Mouse (Mus musculus): ENCODE results near the gene Bcr. TPM values are rescaled to one million over a fixed set of nuclear protein-coding genes. Genes with fewer than 3 reads are reported as not detected.

Bcr gene
- polyA plus RNA-seq, 1 experiment from 2014 or later, result 11.1 TPM

DNA sequence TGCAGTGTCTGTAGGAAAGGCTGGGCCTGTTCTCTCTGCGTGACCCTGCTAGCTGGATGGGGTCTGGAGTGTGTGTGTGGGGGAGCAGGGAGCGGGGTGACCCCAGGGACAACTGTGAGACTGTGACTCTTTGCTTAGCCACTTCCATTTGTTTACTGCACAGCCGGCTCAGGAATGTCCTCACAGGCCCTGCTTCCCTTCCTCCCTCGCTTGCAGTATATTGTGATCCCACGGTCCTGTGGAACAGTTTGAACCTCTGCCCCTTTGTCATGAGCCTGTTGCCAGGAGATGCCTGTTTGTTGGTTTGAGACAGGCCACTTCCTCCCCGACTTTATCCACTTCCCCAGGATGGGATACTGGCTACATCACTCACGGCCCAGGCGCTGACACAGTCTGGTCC, 116.1 kb downstream of the Bcr start:
- DNase-seq (ENCODE audit: low spot score), result no peak
- no peaks in the 10 kb centered on the region for H3K9me3 ChIP-seq (ENCODE audit: control insufficient read depth, low read length)
- WGBS, result 89% methylated on average over 8 of the region's 8 CpGs
- H3K9ac ChIP-seq (ENCODE audit: low read length), result no peak overlapping the region
- no peaks in the 10 kb centered on the region for H3K27me3 ChIP-seq (ENCODE audit: control insufficient read depth, insufficient read depth, low read length)
- no peak overlapping the region for H3K4me2 ChIP-seq (ENCODE audit: low read depth)
- no peak overlapping the region for H3K27ac ChIP-seq (ENCODE audit: low read depth, low read length)
- H3K4me3 ChIP-seq (ENCODE audit: low read depth, low read length), result no peak overlapping the region
- no peak for ATAC-seq (ENCODE audit: insufficient read depth, low FRiP score, low TSS enrichment)
- H3K36me3 ChIP-seq (ENCODE audit: control insufficient read depth, insufficient read depth, low read length), result peaks cover 15% of the 10 kb centered on the region
- H3K4me1 ChIP-seq (ENCODE audit: control insufficient read depth, insufficient read depth, low read length), result no peaks in the 10 kb centered on the region

DNA sequence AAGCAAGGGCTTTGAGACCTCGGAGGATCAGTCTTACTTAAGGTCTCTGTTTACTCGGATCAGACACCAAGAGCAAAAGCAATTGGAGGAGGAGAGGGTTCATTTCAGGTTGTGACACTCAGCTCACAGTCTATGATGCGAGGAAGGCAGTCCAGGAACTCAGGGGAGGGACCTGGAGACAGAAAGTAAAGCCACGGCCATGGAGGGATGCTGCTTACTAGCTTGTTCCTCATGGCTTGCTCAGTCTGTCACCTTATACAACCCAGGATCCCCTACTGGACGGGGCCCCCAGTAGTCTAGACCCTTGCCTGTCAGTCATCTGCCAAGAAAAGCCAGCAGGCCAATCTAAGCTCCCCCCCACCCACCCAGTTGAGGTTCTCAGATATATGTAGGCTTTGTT, 118.5 kb downstream of the Bcr start:
- WGBS, result 90% methylated on average over 5 of the region's 5 CpGs
- ATAC-seq (ENCODE audit: insufficient read depth, low FRiP score, low TSS enrichment), result no peak
- Histone ChIP-seq H3K9me3 (ENCODE audit: control insufficient read depth, low read length) (no peaks in the 10 kb centered on the region), H3K9ac (ENCODE audit: low read length) (no peak overlapping the region), H3K4me3 (ENCODE audit: low read depth, low read length) (no peak overlapping the region), H3K36me3 (ENCODE audit: control insufficient read depth, insufficient read depth, low read length) (peaks cover 15% of the 10 kb centered on the region), H3K27me3 (ENCODE audit: control insufficient read depth, insufficient read depth, low read length) (no peaks in the 10 kb centered on the region), H3K27ac (ENCODE audit: low read depth, low read length) (no peak overlapping the region), H3K4me1 (ENCODE audit: control insufficient read depth, insufficient read depth, low read length) (no peaks in the 10 kb centered on the region), H3K4me2 (ENCODE audit: low read depth) (no peak overlapping the region)
- no peak for DNase-seq (ENCODE audit: low spot score)

DNA sequence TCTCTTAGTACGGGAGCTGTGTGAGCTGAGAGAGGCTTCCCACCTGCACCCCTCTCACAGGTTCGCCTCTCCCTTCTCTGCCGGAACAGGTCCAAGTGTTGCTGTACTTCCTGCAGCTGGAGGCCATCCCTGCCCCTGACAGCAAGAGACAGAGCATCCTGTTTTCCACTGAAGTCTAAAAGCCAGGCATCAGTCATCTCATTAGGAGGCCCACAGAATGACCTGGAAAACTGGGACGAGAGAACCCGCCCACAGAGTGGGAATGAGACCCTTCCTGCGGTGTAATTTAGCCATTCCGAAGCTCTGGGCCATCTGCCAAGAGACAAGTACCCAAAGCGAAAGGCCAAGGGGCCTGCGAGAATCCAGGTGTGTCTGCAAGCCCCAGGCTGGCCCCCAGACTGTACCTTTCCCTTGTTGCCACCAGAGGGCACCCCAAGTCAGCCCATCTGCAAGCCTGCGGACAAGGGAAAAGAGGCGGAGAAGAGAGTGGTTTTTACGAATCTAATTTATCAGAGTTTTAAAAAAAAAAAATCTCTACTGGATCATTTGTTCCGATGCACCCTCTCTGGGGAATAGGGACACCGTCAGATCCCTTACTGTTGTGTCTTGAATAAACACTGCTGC, 121.9 kb downstream of the Bcr start:
- DNase-seq (ENCODE audit: low spot score) (peak; percentile 74), ATAC-seq (ENCODE audit: insufficient read depth, low FRiP score, low TSS enrichment) (peak; percentile 60; the same call in 1 of the 2 replicates)
- H3K9ac ChIP-seq (ENCODE audit: low read length), result no peak overlapping the region
- H3K4me2 ChIP-seq (ENCODE audit: low read depth), result no peak overlapping the region
- peaks cover 15% of the 10 kb centered on the region for H3K36me3 ChIP-seq (ENCODE audit: control insufficient read depth, insufficient read depth, low read length)
- no peaks in the 10 kb centered on the region for H3K27me3 ChIP-seq (ENCODE audit: control insufficient read depth, insufficient read depth, low read length)
- H3K4me1 ChIP-seq (ENCODE audit: control insufficient read depth, insufficient read depth, low read length), result no peaks in the 10 kb centered on the region
- H3K27ac ChIP-seq (ENCODE audit: low read depth, low read length), result no peak overlapping the region
- no peak overlapping the region for H3K4me3 ChIP-seq (ENCODE audit: low read depth, low read length)
- 57% methylated on average over 14 of the region's 14 CpGs for WGBS
- H3K9me3 ChIP-seq (ENCODE audit: control insufficient read depth, low read length), result no peaks in the 10 kb centered on the region

DNA sequence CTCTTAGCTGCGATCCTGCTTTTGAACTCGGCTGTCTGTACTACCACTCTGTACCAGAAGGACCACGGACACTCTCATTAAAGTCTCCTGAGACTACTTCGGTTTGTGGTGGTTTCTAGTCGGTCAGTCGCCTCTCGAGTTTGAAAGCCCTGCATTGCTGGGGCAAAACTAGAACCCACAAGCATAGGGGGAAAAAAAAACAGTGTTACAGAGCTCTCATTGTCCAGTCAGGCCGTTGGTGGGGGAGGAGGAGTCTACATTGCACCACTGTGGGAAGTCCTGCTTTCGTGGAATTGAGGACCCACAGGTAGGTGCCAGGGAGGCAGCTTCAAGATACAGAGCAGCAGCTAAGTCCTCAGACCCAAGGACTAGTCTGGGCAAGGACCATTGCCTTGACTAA, 124.4 kb downstream of the Bcr start:
- ATAC-seq (ENCODE audit: insufficient read depth, low FRiP score, low TSS enrichment), result no peak
- 91% methylated on average over 9 of the region's 9 CpGs for WGBS

DNA sequence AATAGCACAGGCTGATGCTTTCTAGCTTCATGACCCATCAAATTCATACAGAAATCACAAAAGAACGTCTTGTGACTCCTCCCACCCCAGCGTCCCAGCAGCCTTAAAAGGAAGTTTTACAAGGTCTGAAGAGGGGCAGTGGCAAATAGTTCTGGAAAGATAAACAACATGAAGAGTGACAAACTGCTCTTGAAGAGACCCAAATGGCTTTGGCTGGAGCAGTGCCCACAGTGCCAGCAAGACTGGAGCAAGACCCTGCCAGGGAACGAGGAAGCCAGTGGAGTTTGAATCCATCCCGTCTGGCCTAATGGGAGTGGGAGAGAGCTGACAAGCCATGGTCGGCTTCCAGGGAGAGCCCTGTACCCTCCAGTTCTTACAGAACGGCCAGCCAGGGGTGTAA, 126.2 kb downstream of the Bcr start:
- Histone ChIP-seq H3K4me3 (ENCODE audit: low read depth, low read length) (no peak overlapping the region), H3K27ac (ENCODE audit: low read depth, low read length) (no peak overlapping the region), H3K27me3 (ENCODE audit: control insufficient read depth, insufficient read depth, low read length) (no peaks in the 10 kb centered on the region), H3K4me2 (ENCODE audit: low read depth) (no peak overlapping the region), H3K9me3 (ENCODE audit: control insufficient read depth, low read length) (no peaks in the 10 kb centered on the region), H3K4me1 (ENCODE audit: control insufficient read depth, insufficient read depth, low read length) (no peaks in the 10 kb centered on the region), H3K9ac (ENCODE audit: low read length) (no peak overlapping the region), H3K36me3 (ENCODE audit: control insufficient read depth, insufficient read depth, low read length) (no peaks in the 10 kb centered on the region)
- 52% methylated on average over 6 of the region's 6 CpGs for WGBS
- ATAC-seq (ENCODE audit: insufficient read depth, low FRiP score, low TSS enrichment) (no peak), DNase-seq (ENCODE audit: low spot score) (no peak)

More for the DNA sequence above, 124.4 kb downstream of the Bcr start:
- Histone ChIP-seq H3K4me2 (ENCODE audit: low read depth) (no peak overlapping the region), H3K4me1 (ENCODE audit: control insufficient read depth, insufficient read depth, low read length) (no peaks in the 10 kb centered on the region), H3K4me3 (ENCODE audit: low read depth, low read length) (no peak overlapping the region), H3K9me3 (ENCODE audit: control insufficient read depth, low read length) (no peaks in the 10 kb centered on the region), H3K9ac (ENCODE audit: low read length) (no peak overlapping the region), H3K27me3 (ENCODE audit: control insufficient read depth, insufficient read depth, low read length) (no peaks in the 10 kb centered on the region), H3K36me3 (ENCODE audit: control insufficient read depth, insufficient read depth, low read length) (peaks cover 6% of the 10 kb centered on the region), H3K27ac (ENCODE audit: low read depth, low read length) (no peak overlapping the region)
- DNase-seq (ENCODE audit: low spot score), result no peak

DNA sequence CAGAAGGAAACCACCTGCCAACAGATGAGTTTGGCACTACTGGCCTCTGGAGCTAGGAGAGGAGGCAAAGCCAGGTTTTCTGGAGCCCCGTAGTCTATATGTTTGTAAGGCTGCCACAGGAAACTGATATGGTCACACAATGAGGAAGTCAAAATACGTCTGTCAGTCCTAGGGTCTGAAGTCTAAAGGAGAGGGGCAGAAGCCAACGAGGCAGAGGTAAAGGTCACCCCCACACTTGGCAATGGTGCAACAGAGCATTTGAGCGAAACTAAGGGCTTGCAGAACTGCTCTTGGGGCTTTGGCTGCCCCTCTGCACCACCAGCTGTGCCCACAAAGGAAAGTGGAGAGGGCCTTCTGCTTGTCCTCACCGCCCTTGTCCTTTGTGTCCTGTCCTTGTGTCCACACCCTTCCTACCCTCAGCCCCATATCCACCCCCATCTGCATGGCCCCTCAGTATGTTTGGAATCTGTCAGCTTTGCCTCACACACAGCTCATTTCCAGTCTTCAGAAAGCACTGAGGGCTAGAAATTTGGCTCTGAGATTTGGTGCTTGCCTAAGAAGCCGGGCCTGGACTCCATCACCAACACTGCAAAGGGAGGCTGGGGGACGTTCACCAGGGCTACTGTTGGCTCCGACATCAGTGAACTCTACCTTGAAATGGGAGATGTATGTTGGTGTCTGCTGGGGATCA, 127.1 kb downstream of the Bcr start:
- H3K27me3 ChIP-seq (ENCODE audit: control insufficient read depth, insufficient read depth, low read length), result no peaks in the 10 kb centered on the region
- WGBS, result 88% methylated on average over 8 of the region's 8 CpGs
- H3K27ac ChIP-seq (ENCODE audit: low read depth, low read length), result no peak overlapping the region

DNA sequence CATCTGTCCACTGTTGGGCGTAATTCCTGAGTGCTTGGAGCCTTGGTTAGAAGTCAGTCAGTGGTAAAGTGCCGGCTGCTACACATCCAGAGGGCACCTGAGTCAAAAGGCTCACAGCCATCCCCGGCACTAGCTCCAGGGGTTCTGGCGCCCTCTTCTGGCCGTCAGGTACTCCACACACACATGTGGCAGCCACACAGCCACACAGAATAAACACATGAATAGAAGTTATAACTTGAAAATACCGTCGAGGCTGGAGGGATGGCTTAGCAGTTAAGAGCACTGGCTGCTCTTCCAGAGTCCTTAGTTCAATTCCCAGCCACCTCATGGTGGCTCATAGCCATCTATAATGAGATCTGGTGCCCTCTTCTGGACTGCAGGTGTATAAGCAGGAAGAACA, 131.3 kb downstream of the Bcr start:
- no peak for DNase-seq (ENCODE audit: low spot score)
- H3K4me3 ChIP-seq (ENCODE audit: low read depth, low read length), result no peak overlapping the region
- WGBS, result 50% methylated on average over 7 of the region's 7 CpGs

More for the DNA sequence above, 127.1 kb downstream of the Bcr start:
- no peaks in the 10 kb centered on the region for H3K36me3 ChIP-seq (ENCODE audit: control insufficient read depth, insufficient read depth, low read length)
- ATAC-seq (ENCODE audit: insufficient read depth, low FRiP score, low TSS enrichment) (no peak), DNase-seq (ENCODE audit: low spot score) (no peak)
- no peaks in the 10 kb centered on the region for H3K9me3 ChIP-seq (ENCODE audit: control insufficient read depth, low read length)
- no peaks in the 10 kb centered on the region for H3K4me1 ChIP-seq (ENCODE audit: control insufficient read depth, insufficient read depth, low read length)
- no peak overlapping the region for H3K9ac ChIP-seq (ENCODE audit: low read length)
- no peak overlapping the region for H3K4me3 ChIP-seq (ENCODE audit: low read depth, low read length)
- H3K4me2 ChIP-seq (ENCODE audit: low read depth), result no peak overlapping the region

DNA sequence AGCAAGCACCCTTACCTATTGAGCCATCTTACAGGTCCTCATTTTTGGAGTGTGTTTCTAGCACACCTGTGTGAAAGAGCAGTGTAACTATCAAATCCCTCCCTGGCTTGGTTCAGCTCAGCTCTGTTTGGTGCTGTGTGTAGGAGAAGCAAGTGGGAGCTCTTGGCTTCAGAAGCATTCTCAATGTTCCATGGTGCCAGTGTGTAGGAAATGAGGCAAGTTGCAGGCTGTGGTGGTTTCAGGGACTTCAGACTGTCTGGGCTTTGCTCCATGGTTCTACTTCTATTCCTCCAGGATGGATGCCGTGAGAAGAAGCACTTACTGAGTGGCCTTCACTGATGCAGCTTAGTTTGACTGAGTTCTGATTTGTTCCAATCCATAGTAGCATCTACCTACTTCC, 137.4 kb downstream of the Bcr start:
- H3K27ac ChIP-seq (ENCODE audit: low read depth, low read length), result no peak overlapping the region
- no peak overlapping the region for H3K4me3 ChIP-seq (ENCODE audit: low read depth, low read length)
- no peaks in the 10 kb centered on the region for H3K27me3 ChIP-seq (ENCODE audit: control insufficient read depth, insufficient read depth, low read length)
- WGBS, result 88% methylated on average over 1 of the region's 1 CpGs
- no peak overlapping the region for H3K4me2 ChIP-seq (ENCODE audit: low read depth)
- DNase-seq (ENCODE audit: low spot score) (no peak), ATAC-seq (ENCODE audit: insufficient read depth, low FRiP score, low TSS enrichment) (no peak)
- no peaks in the 10 kb centered on the region for H3K36me3 ChIP-seq (ENCODE audit: control insufficient read depth, insufficient read depth, low read length)
- H3K9me3 ChIP-seq (ENCODE audit: control insufficient read depth, low read length), result no peaks in the 10 kb centered on the region
- H3K4me1 ChIP-seq (ENCODE audit: control insufficient read depth, insufficient read depth, low read length), result no peaks in the 10 kb centered on the region
- no peak overlapping the region for H3K9ac ChIP-seq (ENCODE audit: low read length)

More for the DNA sequence above, 131.3 kb downstream of the Bcr start:
- no peak overlapping the region for H3K4me2 ChIP-seq (ENCODE audit: low read depth)
- H3K9me3 ChIP-seq (ENCODE audit: control insufficient read depth, low read length), result no peaks in the 10 kb centered on the region
- H3K27ac ChIP-seq (ENCODE audit: low read depth, low read length), result no peak overlapping the region
- no peaks in the 10 kb centered on the region for H3K27me3 ChIP-seq (ENCODE audit: control insufficient read depth, insufficient read depth, low read length)
- H3K36me3 ChIP-seq (ENCODE audit: control insufficient read depth, insufficient read depth, low read length), result no peaks in the 10 kb centered on the region
- H3K9ac ChIP-seq (ENCODE audit: low read length), result no peak overlapping the region
- H3K4me1 ChIP-seq (ENCODE audit: control insufficient read depth, insufficient read depth, low read length), result no peaks in the 10 kb centered on the region
- ATAC-seq (ENCODE audit: insufficient read depth, low FRiP score, low TSS enrichment), result no peak

DNA sequence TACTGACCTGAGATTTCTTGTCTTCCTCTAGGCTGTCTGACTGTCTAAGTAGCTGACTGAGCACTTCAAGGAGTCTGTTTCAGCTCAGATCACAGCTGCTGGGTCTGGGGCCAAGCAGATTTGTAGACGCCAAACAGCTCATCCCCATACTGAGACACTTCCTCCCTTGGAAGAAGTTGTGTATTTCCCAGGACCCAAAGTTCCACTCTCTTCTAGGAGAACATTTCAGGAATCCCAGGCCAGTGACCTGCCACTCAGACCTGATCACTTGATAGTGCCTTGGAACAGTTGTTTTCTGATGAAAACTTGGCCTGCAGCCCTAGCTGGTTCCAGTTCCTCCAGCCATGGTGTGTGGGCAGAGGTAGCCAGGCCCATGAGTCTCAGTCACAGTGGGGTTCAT, 140.3 kb downstream of the Bcr start:
- WGBS, result 91% methylated on average over 1 of the region's 1 CpGs
- Histone ChIP-seq H3K4me2 (ENCODE audit: low read depth) (no peak overlapping the region), H3K4me1 (ENCODE audit: control insufficient read depth, insufficient read depth, low read length) (no peaks in the 10 kb centered on the region), H3K9me3 (ENCODE audit: control insufficient read depth, low read length) (no peaks in the 10 kb centered on the region), H3K4me3 (ENCODE audit: low read depth, low read length) (no peak overlapping the region), H3K27me3 (ENCODE audit: control insufficient read depth, insufficient read depth, low read length) (no peaks in the 10 kb centered on the region), H3K27ac (ENCODE audit: low read depth, low read length) (no peak overlapping the region), H3K9ac (ENCODE audit: low read length) (no peak overlapping the region), H3K36me3 (ENCODE audit: control insufficient read depth, insufficient read depth, low read length) (no peaks in the 10 kb centered on the region)
- no peak for DNase-seq (ENCODE audit: low spot score)
- ATAC-seq (ENCODE audit: insufficient read depth, low FRiP score, low TSS enrichment), result no peak

Data from neural tube, embryonic 11.5 days (tissue).